Mouse (Mus musculus): ENCODE results near the gene 4933409G03Rik. TPM values are rescaled to one million over a fixed set of nuclear protein-coding genes. Genes with fewer than 3 reads are reported as not detected.
"Not testable (repeated sequence)": the region's sequence is repeated elsewhere in the genome, so short reads cannot be mapped to it uniquely, and the experiment has no call there.

The 4933409G03Rik gene
- total RNA-seq (2014; fragmentation: Nextera tagmentation) = not detected in 2 replicates
- not detected in 2 replicates for total RNA-seq (2017)

GRCm38 (mm10) chr2:68582113-68582512 is at the start of gene 4933409G03Rik:
TSS of gene 4933409G03Rik (plus strand) at chr2:68582413.
- ATAC-seq (replicated peaks; ENCODE audit: low FRiP score, low TSS enrichment, poor library complexity, severe bottlenecking) = no peak

GRCm38 (mm10) chr2:68544190-68544589 is 38.0 kb upstream of the 4933409G03Rik start:
- no peak for ATAC-seq (replicated peaks; ENCODE audit: low FRiP score, low TSS enrichment, poor library complexity, severe bottlenecking)

- ATAC-seq (replicated peaks; ENCODE audit: low FRiP score, low TSS enrichment, poor library complexity, severe bottlenecking) = no peak
Observed at GRCm38 (mm10) chr2:68560821-68561220, 21.4 kb upstream of the 4933409G03Rik start.

- ATAC-seq (replicated peaks; ENCODE audit: low FRiP score, low TSS enrichment, poor library complexity, severe bottlenecking) = no peak; the same call in 1 of the 2 replicates
Observed at GRCm38 (mm10) chr2:68563331-68563730, 18.9 kb upstream of the 4933409G03Rik start.

GRCm38 (mm10) chr2:68568361-68568760 is 13.9 kb upstream of the 4933409G03Rik start:
- ATAC-seq (replicated peaks; ENCODE audit: low FRiP score, low TSS enrichment, poor library complexity, severe bottlenecking) = no peak

- ATAC-seq (replicated peaks; ENCODE audit: low FRiP score, low TSS enrichment, poor library complexity, severe bottlenecking) = no peak
Observed at GRCm38 (mm10) chr2:68572340-68572739, 9.9 kb upstream of the 4933409G03Rik start.

GRCm38 (mm10) chr2:68592765-68593164 is 10.6 kb downstream of the 4933409G03Rik start:
- ATAC-seq (replicated peaks; ENCODE audit: low FRiP score, low TSS enrichment, poor library complexity, severe bottlenecking) = no peak

- not testable (repeated sequence) for ATAC-seq (replicated peaks; ENCODE audit: low FRiP score, low TSS enrichment, poor library complexity, severe bottlenecking)
Observed at GRCm38 (mm10) chr2:68656186-68656585, 74.0 kb downstream of the 4933409G03Rik start, which contains the start of gene 4932414N04Rik. TSS of gene 4932414N04Rik (plus strand) at chr2:68656486.

Other genes starting within 250 kb of the 4933409G03Rik start
- gene Stk39, start 110.1 kb upstream of the 4933409G03Rik start, total RNA-seq (2014; fragmentation: Nextera tagmentation) = 2.1 and 4.3 TPM in 2 replicates
- 1.3 and 1.6 TPM in 2 replicates for gene Stk39, start 110.1 kb upstream of the 4933409G03Rik start, total RNA-seq (2017)
- gene 4932414N04Rik, start 74.1 kb downstream of the 4933409G03Rik start, total RNA-seq (2014; fragmentation: Nextera tagmentation) = not detected in 2 replicates
- gene 4932414N04Rik, start 74.1 kb downstream of the 4933409G03Rik start, total RNA-seq (2017) = not detected in 2 replicates

Data from megakaryocyte-erythroid progenitor cell, adult 5-6 weeks (primary cell).